Mouse (Mus musculus) inflammation-experienced regulatory T-cells, adult 16 weeks (primary cell): ENCODE results near the gene Drosha. TPM values are rescaled to one million over a fixed set of nuclear protein-coding genes. Genes with fewer than 3 reads are reported as not detected.

Experiments
- polyA plus RNA-seq: library from polyadenylated mRNA; unstranded; fragments of 100-300 nt; shearing (Covaris generic); gene quantifications from one replicate; pipeline ENCODE4 v1.2.1, GENCODE M21; 2017

Drosha gene
- 27.6 TPM for polyA plus RNA-seq

DNA sequence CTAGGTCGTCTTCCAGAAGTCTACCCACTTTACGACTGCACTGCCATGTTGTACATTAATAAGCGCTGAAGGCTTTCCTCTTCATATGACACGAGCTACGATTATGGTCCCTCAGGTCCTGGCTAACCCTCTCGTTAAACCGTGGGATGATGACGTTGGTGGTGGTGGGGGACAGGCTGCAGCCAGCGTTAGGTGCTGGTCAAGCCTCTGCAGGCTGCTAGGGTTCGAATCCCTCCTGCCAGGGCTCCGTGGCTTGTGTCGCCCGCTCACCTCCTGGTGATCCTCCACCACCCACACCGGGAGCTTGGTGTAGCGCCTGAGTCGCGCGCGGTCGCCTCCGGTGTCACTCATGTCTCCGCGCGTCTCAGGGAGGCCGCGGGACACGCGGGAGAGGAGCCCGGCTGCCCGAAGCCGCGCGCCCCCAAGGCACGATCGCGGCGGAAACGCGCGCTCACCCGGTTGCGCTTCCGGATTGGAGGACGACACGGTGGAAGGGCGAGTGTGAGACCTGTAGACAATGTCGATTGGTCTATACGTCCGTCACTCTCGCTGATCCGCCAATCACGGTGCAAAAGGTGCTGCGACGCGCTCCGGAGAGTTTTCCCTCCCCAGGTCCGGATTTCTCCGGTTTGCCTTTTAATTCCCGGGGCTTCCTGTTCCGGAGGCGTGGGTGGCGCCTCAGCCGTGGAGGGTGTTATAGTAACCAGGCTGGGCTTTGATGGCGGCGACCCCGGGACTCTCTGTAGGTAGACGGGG is at the start of gene Drosha, which contains the start of gene 6030458C11Rik:
Gene Drosha, plus strand, starts transcription at position 619 of the 756 bp plus-strand sequence.
Gene 6030458C11Rik, minus strand, starts transcription at position 453 of the 756 bp plus-strand sequence.

Other genes starting within 250 kb of the Drosha start
- gene Pdzd2, start 84.9 kb upstream of the Drosha start, polyA plus RNA-seq, result 0.24 TPM
- 37.3 TPM for gene 6030458C11Rik, start 166 bp upstream of the Drosha start, polyA plus RNA-seq